Mouse (Mus musculus): ENCODE measurements around the gene Zfp827. TPM values are rescaled to one million over a fixed set of nuclear protein-coding genes. Genes with fewer than 3 reads are reported as not detected.

Zfp827 gene
- polyA plus RNA-seq, 1 experiment = 9.6 TPM

GRCm38 (mm10) chr8:79148799-79149198 lies 120.6 kb downstream of the Zfp827 start:
- no peak for DNase-seq
- H3K27me3 ChIP-seq (replicated peaks; ENCODE audit: control insufficient read depth, insufficient read depth, low read length) = no peaks in the 10 kb centered on the region
- H3K36me3 ChIP-seq (ENCODE audit: control insufficient read depth, insufficient read depth, low read length) = no peaks in the 10 kb centered on the region
- WGBS = 90% methylated on average over 10 of the region's 10 CpGs
- H3K27ac ChIP-seq (ENCODE audit: insufficient read depth, low read depth, low read length) = no peak overlapping the region
- H3K4me1 ChIP-seq (ENCODE audit: control insufficient read depth, insufficient read depth, low read length) = peaks cover 4% of the 10 kb centered on the region; the same call in 1 of the 2 replicates
- no peak overlapping the region for H3K4me3 ChIP-seq (ENCODE audit: insufficient read depth, low read depth, low read length)
- no peak for TF ChIP-seq CTCF (conservative IDR thresholded peaks at IDR 0.05; ENCODE audit: insufficient read depth, insufficient read length, low read depth, low read length)
- TF ChIP-seq POLR2A (IDR thresholded peaks at IDR 0.05; ENCODE audit: low read depth, low read length) = no peak

- Histone ChIP-seq H3K27ac (ENCODE audit: insufficient read depth, low read depth, low read length) (no peak overlapping the region), H3K4me1 (ENCODE audit: control insufficient read depth, insufficient read depth, low read length) (peaks cover 5% of the 10 kb centered on the region; the same call in 1 of the 2 replicates), H3K4me3 (ENCODE audit: insufficient read depth, low read depth, low read length) (no peak overlapping the region), H3K27me3 (replicated peaks; ENCODE audit: control insufficient read depth, insufficient read depth, low read length) (no peaks in the 10 kb centered on the region), H3K36me3 (ENCODE audit: control insufficient read depth, insufficient read depth, low read length) (no peaks in the 10 kb centered on the region)
- WGBS = 94% methylated on average over 10 of the region's 10 CpGs
- DNase-seq = no peak
- TF ChIP-seq CTCF (conservative IDR thresholded peaks at IDR 0.05; ENCODE audit: insufficient read depth, insufficient read length, low read depth, low read length) (no peak), POLR2A (IDR thresholded peaks at IDR 0.05; ENCODE audit: low read depth, low read length) (no peak)
Observed at GRCm38 (mm10) chr8:79149880-79150279, 121.6 kb downstream of the Zfp827 start.

GRCm38 (mm10) chr8:79150544-79151192 lies 122.4 kb downstream of the Zfp827 start:
- 57% methylated on average over 11 of the region's 11 CpGs for WGBS
- no peak for DNase-seq

GRCm38 (mm10) chr8:79151644-79152043 lies 123.4 kb downstream of the Zfp827 start:
- Histone ChIP-seq H3K27ac (ENCODE audit: insufficient read depth, low read depth, low read length) (no peak overlapping the region), H3K4me3 (ENCODE audit: insufficient read depth, low read depth, low read length) (no peak overlapping the region), H3K4me1 (ENCODE audit: control insufficient read depth, insufficient read depth, low read length) (peaks cover 5% of the 10 kb centered on the region; the same call in 1 of the 2 replicates), H3K36me3 (ENCODE audit: control insufficient read depth, insufficient read depth, low read length) (no peaks in the 10 kb centered on the region), H3K27me3 (replicated peaks; ENCODE audit: control insufficient read depth, insufficient read depth, low read length) (no peaks in the 10 kb centered on the region)
- TF ChIP-seq POLR2A (IDR thresholded peaks at IDR 0.05; ENCODE audit: low read depth, low read length) (no peak), CTCF (conservative IDR thresholded peaks at IDR 0.05; ENCODE audit: insufficient read depth, insufficient read length, low read depth, low read length) (no peak)
- 71% methylated on average over 4 of the region's 4 CpGs for WGBS
- no peak for DNase-seq

More at GRCm38 (mm10) chr8:79150544-79151192, 122.4 kb downstream of the Zfp827 start:
- TF ChIP-seq CTCF (conservative IDR thresholded peaks at IDR 0.05; ENCODE audit: insufficient read depth, insufficient read length, low read depth, low read length) = no peak
- no peak for TF ChIP-seq POLR2A (IDR thresholded peaks at IDR 0.05; ENCODE audit: low read depth, low read length)
- Histone ChIP-seq H3K36me3 (ENCODE audit: control insufficient read depth, insufficient read depth, low read length) (no peaks in the 10 kb centered on the region), H3K4me3 (ENCODE audit: insufficient read depth, low read depth, low read length) (no peak overlapping the region), H3K27me3 (replicated peaks; ENCODE audit: control insufficient read depth, insufficient read depth, low read length) (no peaks in the 10 kb centered on the region), H3K27ac (ENCODE audit: insufficient read depth, low read depth, low read length) (no peak overlapping the region), H3K4me1 (ENCODE audit: control insufficient read depth, insufficient read depth, low read length) (peaks cover 5% of the 10 kb centered on the region; the same call in 1 of the 2 replicates)

GRCm38 (mm10) chr8:79153201-79153600 lies 125.0 kb downstream of the Zfp827 start:
- WGBS = 55% methylated on average over 1 of the region's 1 CpGs
- Histone ChIP-seq H3K27ac (ENCODE audit: insufficient read depth, low read depth, low read length) (no peak overlapping the region), H3K4me3 (ENCODE audit: insufficient read depth, low read depth, low read length) (no peak overlapping the region), H3K36me3 (ENCODE audit: control insufficient read depth, insufficient read depth, low read length) (no peaks in the 10 kb centered on the region), H3K4me1 (ENCODE audit: control insufficient read depth, insufficient read depth, low read length) (peaks cover 5% of the 10 kb centered on the region; the same call in 1 of the 2 replicates), H3K27me3 (replicated peaks; ENCODE audit: control insufficient read depth, insufficient read depth, low read length) (no peaks in the 10 kb centered on the region)
- TF ChIP-seq CTCF (conservative IDR thresholded peaks at IDR 0.05; ENCODE audit: insufficient read depth, insufficient read length, low read depth, low read length) = no peak
- no peak for TF ChIP-seq POLR2A (IDR thresholded peaks at IDR 0.05; ENCODE audit: low read depth, low read length)
- DNase-seq = peak; percentile 68

- H3K27me3 ChIP-seq (replicated peaks; ENCODE audit: control insufficient read depth, insufficient read depth, low read length) = no peaks in the 10 kb centered on the region
- 66% methylated on average over 4 of the region's 4 CpGs for WGBS
- H3K27ac ChIP-seq (ENCODE audit: insufficient read depth, low read depth, low read length) = no peak overlapping the region; the same call in 1 of the 2 replicates
- peaks cover 5% of the 10 kb centered on the region; the same call in 1 of the 2 replicates for H3K4me1 ChIP-seq (ENCODE audit: control insufficient read depth, insufficient read depth, low read length)
- H3K36me3 ChIP-seq (ENCODE audit: control insufficient read depth, insufficient read depth, low read length) = no peaks in the 10 kb centered on the region
- TF ChIP-seq POLR2A (IDR thresholded peaks at IDR 0.05; ENCODE audit: low read depth, low read length) (no peak), CTCF (conservative IDR thresholded peaks at IDR 0.05; ENCODE audit: insufficient read depth, insufficient read length, low read depth, low read length) (no peak)
- DNase-seq = no peak
- H3K4me3 ChIP-seq (ENCODE audit: insufficient read depth, low read depth, low read length) = no peak overlapping the region
Observed at GRCm38 (mm10) chr8:79153637-79154036, 125.4 kb downstream of the Zfp827 start.

GRCm38 (mm10) chr8:79155556-79156161 lies 127.4 kb downstream of the Zfp827 start:
- H3K36me3 ChIP-seq (ENCODE audit: control insufficient read depth, insufficient read depth, low read length) = no peaks in the 10 kb centered on the region
- no peak for DNase-seq
- no peak overlapping the region for H3K27ac ChIP-seq (ENCODE audit: insufficient read depth, low read depth, low read length)
- H3K4me3 ChIP-seq (ENCODE audit: insufficient read depth, low read depth, low read length) = no peak overlapping the region
- TF ChIP-seq CTCF (conservative IDR thresholded peaks at IDR 0.05; ENCODE audit: insufficient read depth, insufficient read length, low read depth, low read length) (no peak), POLR2A (IDR thresholded peaks at IDR 0.05; ENCODE audit: low read depth, low read length) (no peak)
- 86% methylated on average over 10 of the region's 10 CpGs for WGBS
- H3K27me3 ChIP-seq (replicated peaks; ENCODE audit: control insufficient read depth, insufficient read depth, low read length) = no peaks in the 10 kb centered on the region
- H3K4me1 ChIP-seq (ENCODE audit: control insufficient read depth, insufficient read depth, low read length) = peaks cover 13% of the 10 kb centered on the region
